ENCODE assay signal across 16 mouse cellular contexts in genomic region chr9:116411067-116411466, GRCm38 (mm10).
DNase-seq lines count a peak whose midpoint lies in the region; ATAC-seq and TF ChIP-seq lines count a peak whose summit lies in the region.
"Had no signal": no experiment of that assay in that cellular context is flagged by ENCODE, and none has a peak within 500 bp of the region (broad histone marks: within the 10 kb centered on the region; RNA-seq: fewer than 3 reads in every experiment).

No protein-coding gene starts in this region.

- no peak for ATAC-seq in embryonic facial prominence, embryonic 14.5 days (ENCODE audit: low read depth)
- no peak for ATAC-seq in limb, embryonic 14.5 days (ENCODE audit: low FRiP score, low read depth)
- ATAC-seq in kidney, embryonic 15.5 days (replicated peaks; ENCODE audit: low FRiP score), result peak; percentile 56; the same call in 1 of the 2 replicates
- no peak for ATAC-seq in hindbrain, embryonic 12.5 days (ENCODE audit: low FRiP score)
- ATAC-seq: liver, postnatal 0 days; midbrain, embryonic 15.5 days had no signal

- H3K27me3 ChIP-seq in embryonic facial prominence, embryonic 14.5 days (replicated peaks; ENCODE audit: control insufficient read depth, insufficient read depth, low read length), result no peaks in the 10 kb centered on the region
- H3K27me3 ChIP-seq in embryonic facial prominence, embryonic 10.5 days (replicated peaks; ENCODE audit: low read depth, poor library complexity, severe bottlenecking), result no peaks in the 10 kb centered on the region
- H3K27me3 ChIP-seq in limb, embryonic 14.5 days (ENCODE audit: control insufficient read depth, insufficient read depth, low read length), result no peaks in the 10 kb centered on the region
- no peaks in the 10 kb centered on the region for H3K27me3 ChIP-seq in limb, embryonic 10.5 days (ENCODE audit: low read depth, poor library complexity, severe bottlenecking)
- H3K27me3 ChIP-seq in kidney, embryonic 15.5 days, result no peaks in the 10 kb centered on the region
- H3K27me3 ChIP-seq in hindbrain, embryonic 12.5 days, result no peaks in the 10 kb centered on the region
- H3K27me3 ChIP-seq: embryonic facial prominence, embryonic 15.5 days; midbrain, embryonic 15.5 days had no signal

- TF ChIP-seq POLR2A in limb, embryonic 14.5 days (IDR thresholded peaks at IDR 0.05; ENCODE audit: borderline replicate concordance, extremely low read depth, insufficient read depth, insufficient read length), result no peak

- H3K36me3 ChIP-seq in embryonic facial prominence, embryonic 14.5 days (ENCODE audit: control insufficient read depth, insufficient read depth, low read length), result no peaks in the 10 kb centered on the region
- no peaks in the 10 kb centered on the region for H3K36me3 ChIP-seq in embryonic facial prominence, embryonic 10.5 days (replicated peaks)
- no peaks in the 10 kb centered on the region for H3K36me3 ChIP-seq in limb, embryonic 14.5 days (ENCODE audit: control insufficient read depth, insufficient read depth, low read length)
- no peaks in the 10 kb centered on the region for H3K36me3 ChIP-seq in limb, embryonic 10.5 days
- H3K36me3 ChIP-seq in kidney, embryonic 15.5 days, result no peaks in the 10 kb centered on the region
- no peaks in the 10 kb centered on the region for H3K36me3 ChIP-seq in hindbrain, embryonic 12.5 days
- H3K36me3 ChIP-seq: embryonic facial prominence, embryonic 15.5 days; forebrain, embryonic 10.5 days; midbrain, embryonic 15.5 days had no signal

- H3K4me1 ChIP-seq in embryonic facial prominence, embryonic 14.5 days (ENCODE audit: control insufficient read depth, insufficient read depth, low read length), result no peaks in the 10 kb centered on the region
- no peaks in the 10 kb centered on the region for H3K4me1 ChIP-seq in embryonic facial prominence, embryonic 10.5 days
- H3K4me1 ChIP-seq in limb, embryonic 14.5 days (ENCODE audit: control insufficient read depth, insufficient read depth, low read length), result no peaks in the 10 kb centered on the region
- peaks cover 2% of the 10 kb centered on the region; the same call in 1 of the 2 replicates for H3K4me1 ChIP-seq in limb, embryonic 10.5 days
- H3K4me1 ChIP-seq in kidney, embryonic 15.5 days, result no peaks in the 10 kb centered on the region
- no peaks in the 10 kb centered on the region for H3K4me1 ChIP-seq in hindbrain, embryonic 12.5 days
- H3K4me1 ChIP-seq: forebrain, embryonic 10.5 days; midbrain, embryonic 15.5 days had no signal

- peak; percentile 41 for DNase-seq in embryonic facial prominence, embryonic 14.5 days (ENCODE audit: low spot score)
- no peak for DNase-seq in embryonic facial prominence, embryonic 10.5 days (ENCODE audit: low spot score)
- peak; percentile 36 for DNase-seq in limb, embryonic 14.5 days (ENCODE audit: low spot score)
- DNase-seq in limb, embryonic 10.5 days (ENCODE audit: low spot score), result no peak
- no peak for DNase-seq in urinary bladder, postnatal 10 days (ENCODE audit: low spot score)
- DNase-seq in frontal cortex, postnatal 36 days (ENCODE audit: low spot score in 2 of 2), result no peak
- DNase-seq: cerebellum, adult 9-10 months; gastrocnemius, postnatal 25 days; liver; liver, postnatal 0 days; right cerebral cortex, postnatal 14 days had no signal

- H3K4me3 ChIP-seq in embryonic facial prominence, embryonic 14.5 days (ENCODE audit: low read depth, low read length), result no peak overlapping the region
- H3K4me3 ChIP-seq in embryonic facial prominence, embryonic 10.5 days, result no peak overlapping the region
- no peak overlapping the region for H3K4me3 ChIP-seq in limb, embryonic 14.5 days (replicated peaks; ENCODE audit: low read length)
- H3K4me3 ChIP-seq in limb, embryonic 10.5 days, result no peak overlapping the region
- H3K4me3 ChIP-seq in kidney, embryonic 15.5 days (replicated peaks), result no peak overlapping the region
- no peak overlapping the region for H3K4me3 ChIP-seq in hindbrain, embryonic 12.5 days
- H3K4me3 ChIP-seq: embryonic facial prominence, embryonic 15.5 days; forebrain, embryonic 10.5 days; midbrain, embryonic 15.5 days had no signal

- 0 out of 2 replicates have a peak, but pooled peaks cover 5% of the 10 kb centered on the region for H3K9me3 ChIP-seq in embryonic facial prominence, embryonic 14.5 days (ENCODE audit: control insufficient read depth, low read length)
- peaks cover 7% of the 10 kb centered on the region; the same call in 1 of the 2 replicates for H3K9me3 ChIP-seq in embryonic facial prominence, embryonic 10.5 days
- no peaks in the 10 kb centered on the region for H3K9me3 ChIP-seq in limb, embryonic 14.5 days (ENCODE audit: control insufficient read depth, low read length)
- no peaks in the 10 kb centered on the region for H3K9me3 ChIP-seq in limb, embryonic 10.5 days (replicated peaks)
- no peaks in the 10 kb centered on the region for H3K9me3 ChIP-seq in kidney, embryonic 15.5 days (replicated peaks)
- peaks cover 4% of the 10 kb centered on the region; the same call in 1 of the 2 replicates for H3K9me3 ChIP-seq in hindbrain, embryonic 12.5 days (replicated peaks)
- H3K9me3 ChIP-seq: embryonic facial prominence, embryonic 15.5 days; midbrain, embryonic 15.5 days had no signal

- H3K27ac ChIP-seq in embryonic facial prominence, embryonic 14.5 days (replicated peaks; ENCODE audit: low read depth, low read length), result no peak overlapping the region
- H3K27ac ChIP-seq in embryonic facial prominence, embryonic 10.5 days (replicated peaks), result no peak overlapping the region
- H3K27ac ChIP-seq in limb, embryonic 14.5 days (replicated peaks; ENCODE audit: low read depth, low read length), result no peak overlapping the region
- no peak overlapping the region for H3K27ac ChIP-seq in limb, embryonic 10.5 days
- H3K27ac ChIP-seq in kidney, embryonic 15.5 days, result no peak overlapping the region; the same call in 1 of the 2 replicates
- H3K27ac ChIP-seq in hindbrain, embryonic 12.5 days, result no peak overlapping the region
- H3K27ac ChIP-seq: embryonic facial prominence, embryonic 15.5 days; forebrain, embryonic 10.5 days; midbrain, embryonic 15.5 days had no signal

- WGBS in embryonic facial prominence, embryonic 14.5 days, result 56% methylated on average over 5 of the region's 5 CpGs
- WGBS in embryonic facial prominence, embryonic 10.5 days, result 85% methylated on average over 5 of the region's 5 CpGs
- WGBS in limb, embryonic 14.5 days, result 39% methylated on average over 5 of the region's 5 CpGs
- 65% methylated on average over 5 of the region's 5 CpGs for WGBS in limb, embryonic 10.5 days
- 51% methylated on average over 5 of the region's 5 CpGs for WGBS in kidney, embryonic 15.5 days
- 72% methylated on average over 5 of the region's 5 CpGs for WGBS in hindbrain, embryonic 12.5 days

- H3K9ac ChIP-seq in embryonic facial prominence, embryonic 14.5 days (ENCODE audit: low read depth, low read length), result no peak overlapping the region
- H3K9ac ChIP-seq in limb, embryonic 14.5 days (ENCODE audit: low read depth, low read length, severe bottlenecking), result no peak overlapping the region
- H3K9ac ChIP-seq in kidney, embryonic 15.5 days, result no peak overlapping the region
- H3K9ac ChIP-seq in hindbrain, embryonic 12.5 days, result no peak overlapping the region
- H3K9ac ChIP-seq: embryonic facial prominence, embryonic 15.5 days; liver, postnatal 0 days; midbrain, embryonic 15.5 days had no signal

- H3K4me2 ChIP-seq in embryonic facial prominence, embryonic 14.5 days (ENCODE audit: low read depth, low read length), result no peak overlapping the region
- H3K4me2 ChIP-seq in limb, embryonic 14.5 days (replicated peaks; ENCODE audit: low read depth, low read length, severe bottlenecking), result no peak overlapping the region
- no peak overlapping the region for H3K4me2 ChIP-seq in kidney, embryonic 15.5 days
- H3K4me2 ChIP-seq in hindbrain, embryonic 12.5 days (replicated peaks), result no peak overlapping the region
- H3K4me2 ChIP-seq: embryonic facial prominence, embryonic 15.5 days; midbrain, embryonic 15.5 days had no signal

Comparison
In these comparisons a context has a peak if more than half of its experiments do, and no peak if none do; other contexts are left out.
1. DNase-seq: peak in embryonic facial prominence, embryonic 14.5 days (single experiment) and limb, embryonic 14.5 days (single experiment); none in embryonic facial prominence, embryonic 10.5 days (single experiment), limb, embryonic 10.5 days (single experiment), urinary bladder, postnatal 10 days (single experiment) and frontal cortex, postnatal 36 days (0 of 2).